Mouse (Mus musculus): Measurements from ENCODE around the gene Col10a1. TPM values are rescaled to one million over a fixed set of nuclear protein-coding genes. Genes with fewer than 3 reads are reported as not detected.

Gene Col10a1
- 0.11 and 2.6 TPM in 2 replicates for polyA plus RNA-seq (2015; fragmentation: Nextera tagmentation; extraction: Ambion mirVana)

GRCm38 (mm10) chr10:34389681-34390080 is at the start of gene Col10a1:
Col10a1 (plus strand) TSS chr10:34389981.
- ATAC-seq = no peak
- no peak within 1 kb of the TSS for H3K4me3 ChIP-seq (ENCODE audit: low read length)
- no peak within 1 kb of the TSS for H3K27ac ChIP-seq (ENCODE audit: low read depth, low read length)
- no peak within 1 kb of the TSS for H3K4me2 ChIP-seq (ENCODE audit: low read length)
- no peaks in the 10 kb centered on the region for H3K9me3 ChIP-seq (ENCODE audit: control insufficient read depth, low read length)
- 62% methylated on average over 8 of the region's 8 CpGs for WGBS
- no peaks in the 10 kb centered on the region for H3K27me3 ChIP-seq (replicated peaks; ENCODE audit: control insufficient read depth, insufficient read depth, low read length)
- no peaks in the 10 kb centered on the region for H3K4me1 ChIP-seq (ENCODE audit: control insufficient read depth, insufficient read depth, low read depth, low read length)
- no peak within 1 kb of the TSS for H3K9ac ChIP-seq (ENCODE audit: low read depth, low read length)
- H3K36me3 ChIP-seq (ENCODE audit: control insufficient read depth, insufficient read depth, low read length) = no peaks in the 10 kb centered on the region

DNA sequence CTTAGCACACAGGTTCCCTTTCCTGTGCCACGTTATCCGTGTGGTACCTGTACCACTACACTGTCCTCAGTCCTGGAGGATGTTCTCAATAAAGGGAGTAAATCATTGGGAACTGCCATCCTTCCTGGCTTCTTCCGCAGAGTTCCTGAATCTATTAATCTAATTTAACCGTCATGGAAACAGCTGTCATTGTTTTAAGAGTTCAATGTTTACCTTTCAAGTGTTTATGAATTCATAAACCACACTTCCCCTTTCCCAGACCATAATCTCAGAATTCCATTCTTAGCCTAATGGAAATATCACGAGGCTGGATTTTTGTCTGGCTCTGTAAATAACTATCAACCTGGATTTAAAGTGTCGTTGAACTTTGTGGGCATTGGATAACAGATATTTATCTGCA is 48.8 kb upstream of the Col10a1 start:
- no peak overlapping the region for H3K9ac ChIP-seq (ENCODE audit: low read depth, low read length)
- WGBS = 85% methylated on average over 6 of the region's 6 CpGs
- ATAC-seq = no peak
- H3K4me2 ChIP-seq (ENCODE audit: low read length) = no peak overlapping the region
- H3K27ac ChIP-seq (ENCODE audit: low read depth, low read length) = no peak overlapping the region
- no peaks in the 10 kb centered on the region for H3K9me3 ChIP-seq (ENCODE audit: control insufficient read depth, low read length)
- no peaks in the 10 kb centered on the region for H3K4me1 ChIP-seq (ENCODE audit: control insufficient read depth, insufficient read depth, low read depth, low read length)
- no peaks in the 10 kb centered on the region for H3K27me3 ChIP-seq (replicated peaks; ENCODE audit: control insufficient read depth, insufficient read depth, low read length)
- H3K36me3 ChIP-seq (ENCODE audit: control insufficient read depth, insufficient read depth, low read length) = no peaks in the 10 kb centered on the region
- H3K4me3 ChIP-seq (ENCODE audit: low read length) = no peak overlapping the region

DNA sequence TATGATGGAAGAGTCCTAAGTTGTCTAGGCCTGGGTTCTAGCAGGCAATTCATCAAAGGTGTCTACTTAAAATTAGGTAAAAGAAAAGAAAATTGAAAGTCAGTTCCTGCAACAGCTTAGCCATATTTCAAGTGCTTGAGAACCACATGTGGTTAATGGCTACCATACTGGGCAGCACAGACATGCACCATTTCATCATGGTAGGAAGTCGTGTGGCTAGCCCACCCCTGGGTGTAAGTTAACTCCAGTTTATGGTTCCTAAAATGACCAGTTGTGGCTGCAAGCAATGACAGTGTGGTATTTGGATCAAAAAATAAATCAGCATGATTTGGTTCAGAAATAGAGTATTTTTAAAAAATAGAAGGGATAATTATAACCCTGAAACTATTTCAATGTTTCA is 47.9 kb upstream of the Col10a1 start:
- 93% methylated on average over 1 of the region's 1 CpGs for WGBS
- no peaks in the 10 kb centered on the region for H3K36me3 ChIP-seq (ENCODE audit: control insufficient read depth, insufficient read depth, low read length)
- H3K4me2 ChIP-seq (ENCODE audit: low read length) = no peak overlapping the region
- H3K4me3 ChIP-seq (ENCODE audit: low read length) = no peak overlapping the region
- H3K27me3 ChIP-seq (replicated peaks; ENCODE audit: control insufficient read depth, insufficient read depth, low read length) = no peaks in the 10 kb centered on the region
- no peaks in the 10 kb centered on the region for H3K9me3 ChIP-seq (ENCODE audit: control insufficient read depth, low read length)
- no peak overlapping the region for H3K9ac ChIP-seq (ENCODE audit: low read depth, low read length)
- ATAC-seq = no peak
- H3K27ac ChIP-seq (ENCODE audit: low read depth, low read length) = no peak overlapping the region
- H3K4me1 ChIP-seq (ENCODE audit: control insufficient read depth, insufficient read depth, low read depth, low read length) = no peaks in the 10 kb centered on the region

DNA sequence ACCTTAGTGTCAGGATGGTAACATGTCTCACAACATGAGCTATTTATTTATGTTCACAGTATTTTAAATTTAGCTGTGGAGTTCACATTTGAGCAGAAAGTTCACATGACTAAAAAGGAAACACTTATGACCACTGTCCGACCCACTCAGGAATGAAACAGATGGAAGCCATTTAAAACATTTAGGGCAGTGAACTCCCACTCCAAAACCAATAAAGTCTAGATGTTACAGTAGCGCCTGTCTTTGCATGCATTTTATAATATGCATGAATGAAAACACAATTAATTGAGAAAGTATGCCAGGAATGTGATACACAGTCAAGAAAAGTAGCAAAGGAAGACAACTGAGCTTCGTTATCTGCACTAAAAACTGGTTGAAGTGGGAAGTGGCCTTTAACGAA is 37.6 kb upstream of the Col10a1 start:
- Histone ChIP-seq H3K9ac (ENCODE audit: low read depth, low read length) (no peak overlapping the region), H3K36me3 (ENCODE audit: control insufficient read depth, insufficient read depth, low read length) (no peaks in the 10 kb centered on the region), H3K27ac (ENCODE audit: low read depth, low read length) (no peak overlapping the region), H3K9me3 (ENCODE audit: control insufficient read depth, low read length) (no peaks in the 10 kb centered on the region), H3K4me3 (ENCODE audit: low read length) (no peak overlapping the region), H3K4me1 (ENCODE audit: control insufficient read depth, insufficient read depth, low read depth, low read length) (no peaks in the 10 kb centered on the region), H3K4me2 (ENCODE audit: low read length) (no peak overlapping the region), H3K27me3 (replicated peaks; ENCODE audit: control insufficient read depth, insufficient read depth, low read length) (no peaks in the 10 kb centered on the region)
- 85% methylated on average over 4 of the region's 4 CpGs for WGBS
- ATAC-seq = no peak

GRCm38 (mm10) chr10:34358263-34358662 is 31.5 kb upstream of the Col10a1 start:
- WGBS = 57% methylated on average over 3 of the region's 3 CpGs
- H3K9me3 ChIP-seq (ENCODE audit: control insufficient read depth, low read length) = no peaks in the 10 kb centered on the region
- no peaks in the 10 kb centered on the region for H3K36me3 ChIP-seq (ENCODE audit: control insufficient read depth, insufficient read depth, low read length)
- no peak overlapping the region for H3K4me3 ChIP-seq (ENCODE audit: low read length)
- H3K27me3 ChIP-seq (replicated peaks; ENCODE audit: control insufficient read depth, insufficient read depth, low read length) = no peaks in the 10 kb centered on the region
- no peak overlapping the region for H3K27ac ChIP-seq (ENCODE audit: low read depth, low read length)
- H3K9ac ChIP-seq (ENCODE audit: low read depth, low read length) = no peak overlapping the region
- no peak overlapping the region for H3K4me2 ChIP-seq (ENCODE audit: low read length)
- no peak for ATAC-seq
- H3K4me1 ChIP-seq (ENCODE audit: control insufficient read depth, insufficient read depth, low read depth, low read length) = no peaks in the 10 kb centered on the region

DNA sequence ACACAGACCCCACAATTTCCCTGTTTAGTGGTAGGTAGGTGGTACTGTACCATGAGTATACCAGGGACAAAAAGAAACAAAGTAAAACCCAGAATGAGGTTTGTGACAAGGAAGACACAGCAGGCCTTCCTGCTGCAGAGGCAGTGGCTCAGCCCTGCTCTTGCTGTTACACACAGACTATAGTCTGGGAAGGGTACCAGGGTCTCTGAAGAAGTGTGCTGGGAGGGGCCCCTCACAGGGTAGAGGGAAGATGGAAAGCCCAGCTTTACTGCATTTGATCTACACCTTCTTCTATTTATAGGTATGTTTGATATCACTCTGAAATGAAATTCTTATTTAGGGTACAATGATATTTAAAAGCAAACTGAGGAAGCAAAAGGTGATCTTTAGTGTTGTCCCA is 26.0 kb upstream of the Col10a1 start:
- Histone ChIP-seq H3K27me3 (replicated peaks; ENCODE audit: control insufficient read depth, insufficient read depth, low read length) (no peaks in the 10 kb centered on the region), H3K4me3 (ENCODE audit: low read length) (no peak overlapping the region), H3K9me3 (ENCODE audit: control insufficient read depth, low read length) (no peaks in the 10 kb centered on the region), H3K27ac (ENCODE audit: low read depth, low read length) (no peak overlapping the region), H3K9ac (ENCODE audit: low read depth, low read length) (no peak overlapping the region), H3K4me1 (ENCODE audit: control insufficient read depth, insufficient read depth, low read depth, low read length) (no peaks in the 10 kb centered on the region), H3K4me2 (ENCODE audit: low read length) (no peak overlapping the region), H3K36me3 (ENCODE audit: control insufficient read depth, insufficient read depth, low read length) (no peaks in the 10 kb centered on the region)
- no peak for ATAC-seq

- no peaks in the 10 kb centered on the region for H3K27me3 ChIP-seq (replicated peaks; ENCODE audit: control insufficient read depth, insufficient read depth, low read length)
- no peak for ATAC-seq
- no peak overlapping the region for H3K4me2 ChIP-seq (ENCODE audit: low read length)
- no peak overlapping the region for H3K27ac ChIP-seq (ENCODE audit: low read depth, low read length)
- H3K4me1 ChIP-seq (ENCODE audit: control insufficient read depth, insufficient read depth, low read depth, low read length) = no peaks in the 10 kb centered on the region
- H3K4me3 ChIP-seq (ENCODE audit: low read length) = no peak overlapping the region
- no peaks in the 10 kb centered on the region for H3K9me3 ChIP-seq (ENCODE audit: control insufficient read depth, low read length)
- 70% methylated on average over 5 of the region's 5 CpGs for WGBS
- H3K36me3 ChIP-seq (ENCODE audit: control insufficient read depth, insufficient read depth, low read length) = no peaks in the 10 kb centered on the region
- H3K9ac ChIP-seq (ENCODE audit: low read depth, low read length) = no peak overlapping the region
These were observed 21.6 kb upstream of the Col10a1 start for GRCm38 (mm10) chr10:34368138-34368537.

GRCm38 (mm10) chr10:34373332-34373731 is 16.4 kb upstream of the Col10a1 start:
- H3K36me3 ChIP-seq (ENCODE audit: control insufficient read depth, insufficient read depth, low read length) = no peaks in the 10 kb centered on the region
- no peak overlapping the region for H3K4me2 ChIP-seq (ENCODE audit: low read length)
- ATAC-seq = no peak
- no peak overlapping the region for H3K9ac ChIP-seq (ENCODE audit: low read depth, low read length)
- no peak overlapping the region for H3K4me3 ChIP-seq (ENCODE audit: low read length)
- H3K27ac ChIP-seq (ENCODE audit: low read depth, low read length) = no peak overlapping the region
- no peaks in the 10 kb centered on the region for H3K27me3 ChIP-seq (replicated peaks; ENCODE audit: control insufficient read depth, insufficient read depth, low read length)
- WGBS = 93% methylated on average over 7 of the region's 7 CpGs
- H3K4me1 ChIP-seq (ENCODE audit: control insufficient read depth, insufficient read depth, low read depth, low read length) = no peaks in the 10 kb centered on the region
- no peaks in the 10 kb centered on the region for H3K9me3 ChIP-seq (ENCODE audit: control insufficient read depth, low read length)

GRCm38 (mm10) chr10:34385636-34386035 is 4.1 kb upstream of the Col10a1 start:
- H3K4me2 ChIP-seq (ENCODE audit: low read length) = no peak overlapping the region
- no peaks in the 10 kb centered on the region for H3K36me3 ChIP-seq (ENCODE audit: control insufficient read depth, insufficient read depth, low read length)
- H3K9me3 ChIP-seq (ENCODE audit: control insufficient read depth, low read length) = no peaks in the 10 kb centered on the region
- no peak overlapping the region for H3K9ac ChIP-seq (ENCODE audit: low read depth, low read length)
- WGBS = 93% methylated on average over 5 of the region's 5 CpGs
- H3K27ac ChIP-seq (ENCODE audit: low read depth, low read length) = no peak overlapping the region
- H3K4me3 ChIP-seq (ENCODE audit: low read length) = no peak overlapping the region
- no peaks in the 10 kb centered on the region for H3K27me3 ChIP-seq (replicated peaks; ENCODE audit: control insufficient read depth, insufficient read depth, low read length)
- ATAC-seq = no peak
- H3K4me1 ChIP-seq (ENCODE audit: control insufficient read depth, insufficient read depth, low read depth, low read length) = no peaks in the 10 kb centered on the region

- Histone ChIP-seq H3K4me2 (ENCODE audit: low read length) (no peak overlapping the region), H3K4me1 (ENCODE audit: control insufficient read depth, insufficient read depth, low read depth, low read length) (no peaks in the 10 kb centered on the region), H3K36me3 (ENCODE audit: control insufficient read depth, insufficient read depth, low read length) (no peaks in the 10 kb centered on the region), H3K9me3 (ENCODE audit: control insufficient read depth, low read length) (no peaks in the 10 kb centered on the region), H3K4me3 (ENCODE audit: low read length) (no peak overlapping the region), H3K9ac (ENCODE audit: low read depth, low read length) (no peak overlapping the region), H3K27ac (ENCODE audit: low read depth, low read length) (no peak overlapping the region), H3K27me3 (replicated peaks; ENCODE audit: control insufficient read depth, insufficient read depth, low read length) (no peaks in the 10 kb centered on the region)
- no peak for ATAC-seq
- 59% methylated on average over 4 of the region's 4 CpGs for WGBS
These were observed 7.2 kb downstream of the Col10a1 start for GRCm38 (mm10) chr10:34396959-34397358.

All from hindbrain, embryonic 16.5 days (tissue).